Mouse (Mus musculus): ENCODE data around the gene Ncoa5.

Gene Ncoa5

GRCm38 (mm10) chr2:164953224-164953623, 81.4 kb downstream of the Ncoa5 start:
- peak; percentile 76 for DNase-seq

GRCm38 (mm10) chr2:164952448-164952847, 82.2 kb downstream of the Ncoa5 start:
- no peak for DNase-seq

GRCm38 (mm10) chr2:164951745-164952144, 82.9 kb downstream of the Ncoa5 start:
- DNase-seq = no peak

GRCm38 (mm10) chr2:164950501-164950900, 84.2 kb downstream of the Ncoa5 start:
- peak; percentile 28 for DNase-seq
